Mouse (Mus musculus) brain, embryonic 14.5 days (tissue): ENCODE data around the gene Lamc1.

Source experiments
- CTCF ChIP-seq: fragments of 200-500 bp; IDR thresholded peaks from 2 replicates; pipeline ENCODE4 v1.5.1; 2012; ENCODE audit warnings: inconsistent platforms, mild to moderate bottlenecking, moderate library complexity, borderline replicate concordance; ENCODE audit not compliant: insufficient read depth, insufficient read length; ENCODE audit errors: extremely low read depth
- POLR2A ChIP-seq: fragments of 200-500 bp; IDR thresholded peaks from 2 replicates; pipeline ENCODE4 v1.6.1; 2012; ENCODE audit warnings: mild to moderate bottlenecking, inconsistent platforms, borderline replicate concordance; ENCODE audit not compliant: poor library complexity, insufficient read depth, insufficient read length, severe bottlenecking; ENCODE audit errors: extremely low read depth

DNA sequence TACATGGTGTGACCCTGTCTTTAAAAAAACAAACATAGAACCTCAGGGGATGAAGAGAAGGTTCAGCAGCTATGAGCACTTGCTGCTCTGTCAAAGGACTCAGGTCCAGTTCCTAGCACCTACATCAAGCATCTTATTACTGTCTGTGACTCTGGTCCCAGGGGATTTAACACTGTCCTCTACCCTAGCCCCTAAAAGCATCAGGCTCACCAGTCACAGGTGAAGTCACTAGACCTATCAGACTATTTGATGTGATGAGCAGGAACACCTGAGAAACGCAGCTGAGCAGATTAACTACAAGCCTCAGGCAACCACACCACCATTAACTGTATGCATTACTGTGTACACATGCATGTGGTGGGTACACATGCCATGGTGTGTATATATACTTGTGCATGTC, 13.8 kb downstream of the Lamc1 start:
- no peak for TF ChIP-seq POLR2A
- no peak for TF ChIP-seq CTCF
